Mouse (Mus musculus): ENCODE results near the gene Magea1.
"Not testable (repeated sequence)": the region's sequence is repeated elsewhere in the genome, so short reads cannot be mapped to it uniquely, and the experiment has no call there.

The Magea1 gene

GRCm38 (mm10) chrX:155089693-155090092 lies at the start of gene Magea1:
Gene Magea1, minus strand, starts transcription at chrX:155089793.
- not testable (repeated sequence) for DNase-seq (ENCODE audit: low spot score)

GRCm38 (mm10) chrX:155128312-155128711 lies 38.7 kb upstream of the Magea1 start, which contains the start of gene Cldn34b2:
Gene Cldn34b2, minus strand, starts transcription at chrX:155128412.
- not testable (repeated sequence) for DNase-seq (ENCODE audit: low spot score)

GRCm38 (mm10) chrX:155098024-155098423 lies 8.4 kb upstream of the Magea1 start:
- DNase-seq (ENCODE audit: low spot score) = no peak

- not testable (repeated sequence) for DNase-seq (ENCODE audit: low spot score)
Observed at GRCm38 (mm10) chrX:155093566-155093965, 4.0 kb upstream of the Magea1 start, which contains the start of gene Magea2. Gene Magea2, minus strand, starts transcription at chrX:155093666.

GRCm38 (mm10) chrX:155063045-155063444 lies 26.5 kb downstream of the Magea1 start, which contains the start of gene Magea5:
Gene Magea5, minus strand, starts transcription at chrX:155063145.
- peak; percentile 19 for DNase-seq (ENCODE audit: low spot score)
